Mouse (Mus musculus) cerebellum, adult 11-12 months (tissue): Measurements from ENCODE around the gene Lce1m.
"Not testable (repeated sequence)": the region's sequence is repeated elsewhere in the genome, so short reads cannot be mapped to it uniquely, and the experiment has no call there.

ENCODE experiments used
- DNase-seq: peaks from one replicate; pipeline ENCODE4 v3.0.0; 2022

Gene Lce1m

DNA sequence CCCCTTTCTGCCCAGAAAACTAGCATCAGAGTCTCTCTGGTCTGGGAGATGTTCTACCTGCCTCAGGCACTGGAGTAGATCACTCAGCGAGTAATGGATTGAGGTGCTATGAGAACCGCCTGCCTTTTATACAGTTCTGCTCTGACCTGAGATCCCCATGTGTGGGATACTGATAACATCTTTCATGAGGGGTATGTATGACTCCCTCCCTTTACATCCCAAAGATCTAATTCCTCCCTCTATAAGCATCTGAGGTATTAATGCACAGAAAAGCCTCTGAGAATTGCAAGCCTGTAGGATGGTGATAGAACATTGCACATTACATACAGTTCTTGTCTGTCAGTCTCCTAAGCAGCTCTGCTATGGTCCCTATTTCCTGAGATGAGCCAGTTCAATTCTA is at the start of gene Lce1m:
TSS of gene Lce1m (minus strand) at position 101 of the 400 bp plus-strand sequence.
- no peak for DNase-seq

DNA sequence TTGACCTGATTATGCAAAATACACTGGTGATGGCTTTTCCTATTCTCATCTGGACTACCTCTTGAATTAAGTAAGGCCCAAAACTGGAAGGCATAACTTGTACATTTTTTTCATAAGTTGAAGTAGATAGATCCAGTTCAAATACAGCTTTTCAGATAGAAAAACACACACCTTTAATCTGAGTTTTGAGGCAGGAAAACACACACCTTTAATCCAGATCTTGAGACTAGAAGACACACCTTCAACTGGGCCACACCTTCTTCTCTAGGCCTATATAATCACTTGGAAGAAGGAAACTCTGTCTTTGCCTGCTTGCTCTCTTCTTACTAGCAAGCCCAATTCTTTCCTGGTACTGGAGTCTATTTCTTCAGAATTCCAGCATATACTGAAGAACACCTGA is 49.7 kb upstream of the Lce1m start, which contains the start of gene Gm4858:
TSS of gene Gm4858 (plus strand) at position 301 of the 400 bp plus-strand sequence.
- not testable (repeated sequence) for DNase-seq

DNA sequence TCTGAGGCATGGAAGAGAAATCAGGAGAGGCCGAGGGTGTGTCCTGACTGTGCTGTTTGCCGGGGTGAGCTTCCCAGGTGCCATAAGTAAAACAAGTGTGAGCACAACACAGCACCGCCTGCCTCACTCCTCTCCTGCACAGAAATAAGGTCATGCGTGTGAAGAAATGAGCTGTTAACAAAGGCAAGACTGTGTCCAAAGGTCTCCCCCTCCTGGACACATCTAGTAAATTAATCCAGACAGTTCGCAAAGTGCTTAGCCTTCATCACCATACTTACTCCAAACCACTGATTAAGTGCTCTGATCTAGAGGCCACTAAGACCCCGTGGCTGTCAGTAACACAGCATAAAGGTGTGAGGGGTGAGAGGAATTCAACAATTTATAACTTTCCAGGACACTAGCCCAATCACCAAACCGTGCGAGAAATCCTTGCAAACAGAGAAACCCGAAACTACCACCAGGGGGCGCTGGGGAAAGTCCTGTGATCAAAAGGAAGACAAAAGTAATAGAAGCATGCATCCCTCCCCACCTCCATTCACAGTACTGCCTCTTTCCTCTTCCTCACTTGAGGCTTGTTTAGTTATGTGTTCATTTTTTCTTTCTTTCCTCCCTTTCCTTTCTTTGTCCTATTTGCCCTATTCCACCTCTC is 34.1 kb upstream of the Lce1m start:
- DNase-seq = no peak

DNA sequence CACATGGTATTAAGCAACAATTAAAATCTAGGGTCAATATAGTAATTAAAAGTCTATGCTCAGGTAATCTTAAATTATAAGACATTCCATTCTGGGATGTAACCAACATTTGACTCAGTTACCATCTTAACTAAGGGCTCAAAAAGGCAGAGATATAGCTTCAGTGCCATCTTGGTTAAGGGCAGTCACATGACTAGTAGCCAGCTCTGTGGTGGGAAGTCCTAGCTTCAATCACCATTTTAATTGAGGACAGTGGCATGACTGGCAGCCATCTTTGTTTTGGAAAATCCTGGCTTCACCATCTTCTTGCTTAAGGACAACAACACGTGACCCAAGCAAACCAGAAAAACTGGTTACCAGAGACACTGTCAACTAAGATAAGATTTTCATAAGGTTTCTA is 31.3 kb upstream of the Lce1m start:
- no peak for DNase-seq

DNA sequence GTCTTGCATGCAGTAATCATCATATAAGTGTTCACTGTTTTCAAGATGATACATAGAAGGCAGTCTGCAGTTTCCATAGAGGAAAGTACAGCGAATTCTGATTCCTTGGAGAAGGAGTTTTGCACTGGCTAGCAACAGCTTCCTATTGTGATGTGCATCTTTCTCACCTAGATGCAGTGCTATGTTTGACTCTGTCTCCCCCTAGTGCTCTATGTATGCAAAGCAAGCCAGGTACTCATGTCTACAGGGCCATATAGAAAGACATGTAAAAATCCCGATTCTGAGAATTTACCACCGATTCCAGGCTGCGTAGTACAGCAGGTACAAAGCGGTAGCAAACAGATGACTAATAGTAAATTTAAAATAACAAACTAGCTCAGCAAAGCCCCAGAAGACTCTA is 12.6 kb upstream of the Lce1m start:
- no peak for DNase-seq

DNA sequence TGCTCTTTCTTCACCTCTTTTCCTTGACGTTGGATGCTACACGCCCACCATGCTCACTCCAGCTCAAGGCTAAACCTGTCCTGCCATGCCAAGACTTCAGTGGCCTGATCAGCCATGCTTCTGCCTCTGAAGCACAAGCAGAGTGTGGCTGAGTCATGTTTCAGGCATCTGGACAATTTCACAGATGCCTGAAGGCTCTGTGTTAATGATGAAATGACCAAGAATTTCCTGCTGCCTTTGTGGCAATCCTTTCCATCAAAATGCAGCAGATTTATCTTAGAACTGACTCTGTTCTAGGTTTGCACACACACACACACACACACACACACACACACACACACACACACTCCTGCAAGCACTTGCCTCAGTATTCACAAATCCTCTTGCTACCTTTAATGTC is 6.6 kb upstream of the Lce1m start:
- no peak for DNase-seq

DNA sequence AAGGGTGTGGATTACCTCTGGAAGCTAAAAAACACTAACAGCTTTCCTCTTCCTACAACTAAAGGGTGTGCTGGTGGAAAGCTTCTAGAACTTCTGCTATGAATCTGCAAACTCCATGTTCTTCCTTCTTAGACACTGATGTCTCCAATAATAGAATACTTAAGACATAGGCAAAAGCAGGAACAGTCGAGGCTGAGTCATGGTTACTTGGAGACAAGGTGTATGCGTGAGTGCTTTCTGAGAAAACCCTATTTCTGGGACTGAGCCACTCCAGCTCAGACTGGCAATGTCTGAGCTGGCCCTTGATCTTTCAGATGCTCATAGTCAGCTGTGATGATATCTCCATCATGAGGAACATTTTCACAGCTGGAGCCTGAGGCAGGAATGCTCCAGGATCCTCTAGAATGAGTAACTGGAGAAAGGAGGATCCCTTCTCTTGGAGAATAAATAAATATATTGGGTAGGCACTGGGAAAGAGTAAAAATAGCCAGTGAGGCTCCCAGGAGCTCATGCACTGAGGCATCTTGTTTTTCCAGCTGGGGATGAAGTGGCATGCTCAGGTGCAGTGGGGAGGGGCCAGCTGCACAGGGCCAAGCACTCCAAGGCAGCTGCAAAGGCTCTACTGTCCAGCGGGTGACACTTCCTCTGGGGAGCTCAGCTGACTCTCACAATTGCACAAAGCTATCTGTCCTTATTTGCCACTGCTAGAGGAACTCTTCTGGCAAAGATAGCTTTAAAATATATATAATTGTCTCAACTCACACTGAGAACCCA is 4.7 kb upstream of the Lce1m start:
- DNase-seq = no peak

DNA sequence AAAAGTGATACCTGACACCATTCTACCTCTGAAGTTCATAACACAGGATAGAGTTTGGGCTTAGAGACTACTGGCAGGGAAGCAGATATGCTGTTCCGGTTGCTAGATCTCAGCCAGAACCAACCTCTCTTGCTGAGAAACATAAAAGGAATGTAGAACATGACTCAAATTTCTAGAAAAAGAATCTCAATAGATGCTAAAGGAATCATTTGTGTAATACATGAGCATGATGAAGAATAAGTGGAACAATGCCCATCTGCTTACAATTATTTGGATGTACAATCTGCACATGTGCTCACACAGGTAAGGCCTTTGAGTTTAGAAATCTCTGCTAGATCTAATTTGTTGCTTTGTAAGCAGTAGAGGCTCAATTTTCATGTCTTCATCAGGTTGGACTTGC is 2.3 kb upstream of the Lce1m start:
- no peak for DNase-seq

DNA sequence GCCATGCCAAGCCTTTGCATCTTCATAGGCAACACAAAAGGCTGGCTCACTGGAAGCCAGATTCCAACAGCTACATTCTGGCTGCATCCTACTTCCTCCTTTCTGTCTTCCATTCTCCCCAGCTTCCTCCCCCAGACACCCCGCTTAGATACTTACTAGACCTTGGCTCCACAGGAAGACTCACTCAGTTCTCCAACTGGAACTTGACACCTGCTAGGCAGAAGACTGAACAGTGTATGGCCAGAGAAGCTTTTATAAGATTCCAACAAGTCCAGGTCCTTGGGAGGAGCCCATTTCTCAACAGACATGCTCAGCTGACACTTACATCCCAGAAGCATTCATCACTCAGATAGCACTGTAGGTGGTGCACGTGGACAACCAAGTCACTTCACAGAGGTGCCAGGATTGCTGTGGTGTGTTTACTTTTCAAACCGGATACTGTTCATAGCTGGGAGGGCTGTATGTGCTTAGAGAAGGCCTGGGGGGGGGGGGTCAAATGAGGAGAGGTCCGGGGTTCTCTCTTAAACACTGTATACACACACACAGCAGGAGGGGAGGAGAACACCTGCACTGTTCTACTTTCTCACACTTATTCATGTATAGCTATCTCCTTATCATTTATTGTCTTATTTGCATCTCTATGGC is 3.3 kb downstream of the Lce1m start, which contains the start of gene Crct1:
TSS of gene Crct1 (minus strand) at position 228 of the 645 bp plus-strand sequence.
- no peak for DNase-seq

DNA sequence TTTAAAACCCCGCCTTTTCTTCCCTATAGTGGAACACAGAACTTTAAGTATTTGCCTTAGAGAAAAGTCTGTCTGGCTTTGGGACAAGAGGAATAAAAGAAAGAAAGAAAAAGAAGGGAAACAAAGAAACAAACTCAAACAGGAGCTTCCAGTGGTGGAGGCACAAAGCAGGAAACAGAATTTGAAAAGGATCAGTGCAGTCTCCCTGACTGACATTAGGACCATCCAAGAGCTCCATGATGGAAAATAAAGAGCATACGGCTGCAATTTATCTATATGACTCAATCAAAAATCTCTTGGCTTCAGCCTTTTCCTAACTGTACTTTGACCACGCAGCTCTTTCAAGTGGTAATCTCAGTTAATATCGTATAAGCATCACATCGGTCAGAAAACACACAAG is 4.0 kb downstream of the Lce1m start:
- no peak for DNase-seq

DNA sequence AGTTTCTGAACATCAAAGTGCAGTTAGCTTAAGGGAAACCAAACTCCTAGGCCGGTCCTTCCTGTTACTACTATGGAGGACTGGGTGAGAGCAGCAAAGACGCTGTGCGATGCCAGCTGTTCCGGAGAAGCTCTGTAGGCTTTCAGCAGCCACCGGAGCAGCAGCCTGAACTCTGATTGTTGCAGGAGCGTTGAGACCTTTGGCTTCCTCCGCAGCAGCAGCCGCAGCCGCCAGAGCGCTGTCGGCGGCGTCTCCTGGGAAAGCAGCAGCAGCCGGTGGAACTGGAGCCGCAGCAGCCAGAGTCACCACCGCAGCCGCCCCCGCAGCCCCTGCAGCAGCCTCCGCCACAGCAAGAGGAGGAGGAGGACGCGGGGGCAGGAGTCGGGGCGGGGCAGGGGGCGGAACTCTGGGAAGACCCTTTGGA is 4.5 kb downstream of the Lce1m start:
- DNase-seq = no peak

DNA sequence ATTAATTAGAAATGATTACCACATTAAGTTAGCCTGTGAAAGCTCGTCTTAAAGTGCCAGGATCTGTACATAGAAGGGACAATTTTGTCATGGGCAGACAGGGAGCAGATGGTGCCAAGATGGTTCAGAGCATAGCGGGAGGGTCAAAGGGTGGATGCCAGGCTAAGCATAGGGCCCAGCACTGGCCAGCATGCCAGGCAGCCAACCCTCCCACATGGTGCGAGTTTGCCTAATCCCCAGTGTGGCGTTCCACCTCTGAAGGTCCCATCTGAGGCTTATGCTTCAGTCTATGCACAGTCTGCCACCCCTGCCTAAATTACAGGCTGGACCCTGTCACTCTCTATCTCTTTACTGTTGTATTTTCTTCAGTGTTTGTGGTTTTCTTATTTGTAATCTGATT is 16.0 kb downstream of the Lce1m start:
- no peak for DNase-seq

DNA sequence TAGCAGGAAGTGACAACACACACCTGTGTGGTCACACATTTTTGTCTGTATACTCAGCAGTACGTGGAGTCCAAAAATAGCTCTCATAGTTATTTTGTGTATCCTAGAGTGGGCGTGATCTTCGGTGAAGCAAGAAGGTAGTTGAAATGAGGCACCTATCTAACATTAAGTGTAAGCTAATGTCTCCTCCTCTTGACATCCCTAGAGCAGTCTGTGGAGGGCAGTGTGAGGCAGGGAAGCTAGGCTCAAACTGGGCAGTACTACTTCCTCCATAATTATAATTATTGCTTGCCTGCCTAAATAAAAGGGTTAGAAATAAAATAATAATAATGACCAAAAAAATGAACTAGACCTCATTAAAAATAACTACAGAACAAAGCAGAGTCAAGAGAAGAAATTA is 18.2 kb downstream of the Lce1m start:
- DNase-seq = no peak

DNA sequence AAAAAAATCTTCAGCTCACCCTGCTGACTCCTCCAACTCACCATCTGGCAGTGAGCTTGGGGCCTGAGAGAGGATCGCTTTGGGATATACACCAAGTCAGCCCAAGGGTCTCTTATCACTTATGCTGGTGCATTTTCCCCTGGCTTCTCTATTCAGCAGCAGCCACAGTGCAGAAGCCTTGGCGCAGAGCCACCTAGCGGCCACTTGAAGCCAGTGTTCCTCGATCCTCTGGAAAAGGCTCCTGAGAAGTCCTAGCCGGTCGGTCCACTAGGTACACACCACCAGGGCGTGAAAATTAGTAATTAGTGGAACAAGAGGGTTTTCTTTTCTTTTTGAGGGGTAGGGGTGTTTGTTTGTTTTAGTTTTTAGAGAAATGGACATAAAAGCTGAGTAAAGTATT is 20.2 kb downstream of the Lce1m start:
- peak; percentile 8 for DNase-seq

DNA sequence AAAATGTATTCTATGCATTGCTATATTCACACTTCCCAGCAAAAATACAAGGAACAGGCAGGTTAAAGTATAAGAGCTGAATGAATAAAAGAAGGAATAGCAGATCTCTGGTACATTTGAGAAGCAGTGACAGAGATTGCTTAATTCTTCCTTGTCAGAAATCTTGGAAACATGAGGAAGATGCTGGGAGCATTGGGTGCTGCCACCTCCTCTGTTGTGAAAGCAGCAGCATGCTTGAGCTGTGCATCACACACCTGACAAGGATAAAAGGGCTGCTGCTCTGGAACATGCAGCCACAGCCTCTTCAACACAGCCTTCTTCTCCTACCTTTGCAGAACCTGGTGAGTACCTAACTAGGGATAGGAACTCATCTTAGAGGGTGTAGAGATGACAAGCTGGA is 26.9 kb downstream of the Lce1m start, which contains the start of gene Lce3f:
TSS of gene Lce3f (plus strand) at position 301 of the 400 bp plus-strand sequence.
- no peak for DNase-seq

DNA sequence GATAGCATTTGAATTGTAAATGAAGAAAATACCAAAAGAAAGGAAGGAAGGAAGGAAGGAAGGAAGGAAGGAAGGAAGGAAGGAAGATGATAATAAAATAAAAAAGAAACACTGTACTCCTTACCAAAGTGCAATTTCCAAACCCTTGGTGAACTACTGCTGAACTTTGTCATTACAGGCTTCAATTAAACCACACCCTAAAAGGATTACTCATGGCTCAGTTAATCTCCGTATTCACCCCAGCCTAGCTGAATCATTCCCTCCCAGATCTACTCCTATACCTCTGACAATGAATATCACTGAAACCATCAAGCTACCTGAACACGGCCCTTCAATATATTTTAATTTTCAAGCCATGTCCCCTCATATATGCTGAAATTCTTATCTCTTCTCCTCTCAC is 40.4 kb downstream of the Lce1m start:
- no peak for DNase-seq
